Mouse (Mus musculus) inflammation-experienced regulatory T-cells, adult 6 months (primary cell): ENCODE measurements around the gene Mbd3. TPM values are rescaled to one million over a fixed set of nuclear protein-coding genes. Genes with fewer than 3 reads are reported as not detected.

ENCODE experiments used
- ATAC-seq: one replicate; pipeline ENCODE4 v1.8.0; 2017
- polyA plus RNA-seq, 3 experiments: library from polyadenylated mRNA; unstranded; fragments of 100-300 nt; shearing (Covaris generic); gene quantifications; one replicate each; pipeline ENCODE4 v1.2.1; 2017

The Mbd3 gene
- polyA plus RNA-seq, 3 experiments from 2014 or later, result 19.2 to 30.4 (median 25.9) TPM

DNA sequence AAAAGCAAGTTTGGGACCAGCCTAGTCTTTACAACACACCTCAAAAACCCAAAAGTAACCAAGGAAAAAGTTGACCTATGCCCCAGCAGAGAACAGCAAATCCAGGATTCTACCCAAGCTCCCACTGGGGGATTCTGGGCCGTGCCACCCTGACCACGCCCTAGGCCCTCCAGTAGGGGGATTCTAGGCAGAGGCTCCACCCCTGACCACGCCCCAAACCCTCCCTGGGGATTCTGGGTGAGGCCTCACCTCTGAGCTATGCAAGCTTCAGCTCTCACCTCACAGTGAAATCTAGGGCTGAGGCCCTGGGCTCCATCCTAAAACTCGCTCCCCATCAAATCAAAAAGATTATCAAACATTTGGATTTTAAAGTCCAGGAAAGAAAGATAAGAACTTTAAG, 24.2 kb upstream of the Mbd3 start:
- ATAC-seq, result no peak

GRCm38 (mm10) chr10:80421651-80422472, 22.5 kb upstream of the Mbd3 start:
- no peak for ATAC-seq

DNA sequence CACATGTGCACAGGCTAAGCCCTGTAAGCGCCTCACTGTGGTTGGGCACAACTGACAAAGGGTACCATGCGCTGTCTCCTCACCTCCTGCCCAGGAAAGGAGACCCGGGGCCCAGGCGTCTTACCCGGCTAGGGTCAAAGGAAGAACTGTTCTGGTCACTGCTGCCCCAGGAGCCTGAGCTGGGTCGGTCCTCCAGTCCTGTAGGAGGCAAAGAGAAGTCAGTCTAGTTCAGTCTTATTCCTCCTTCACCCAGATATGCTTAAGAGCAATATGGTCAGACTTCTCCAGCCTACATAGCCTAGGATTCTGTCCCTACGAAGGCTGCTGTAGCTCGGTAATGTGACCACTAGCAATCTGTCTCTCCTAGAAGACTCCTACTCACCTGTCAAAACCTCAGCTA, 21.9 kb upstream of the Mbd3 start:
- no peak for ATAC-seq

DNA sequence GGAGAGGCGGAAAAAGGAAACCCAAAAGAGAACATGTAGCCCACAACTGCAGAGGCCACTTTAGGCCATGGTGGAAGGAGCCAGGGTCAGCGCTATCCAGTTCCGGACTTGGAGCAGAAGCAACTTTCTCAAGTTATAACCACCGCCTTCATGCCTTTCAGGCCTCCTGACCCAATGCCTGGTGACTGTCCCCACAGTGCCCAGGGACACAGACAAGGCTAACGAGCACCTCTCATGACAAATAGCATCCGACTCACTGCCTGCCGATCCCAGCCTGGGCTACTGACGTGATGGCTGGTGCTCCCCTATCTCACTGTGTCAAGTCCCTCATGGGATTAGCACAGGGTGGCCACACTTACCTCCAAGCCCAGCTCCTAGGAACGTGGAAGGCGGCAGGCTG, 21.4 kb upstream of the Mbd3 start:
- no peak for ATAC-seq

- no peak for ATAC-seq
Observed at GRCm38 (mm10) chr10:80419419-80419818, 20.1 kb upstream of the Mbd3 start.

- no peak for ATAC-seq
Observed at GRCm38 (mm10) chr10:80418311-80418710, 19.0 kb upstream of the Mbd3 start.

GRCm38 (mm10) chr10:80417841-80418240, 18.5 kb upstream of the Mbd3 start:
- no peak for ATAC-seq

DNA sequence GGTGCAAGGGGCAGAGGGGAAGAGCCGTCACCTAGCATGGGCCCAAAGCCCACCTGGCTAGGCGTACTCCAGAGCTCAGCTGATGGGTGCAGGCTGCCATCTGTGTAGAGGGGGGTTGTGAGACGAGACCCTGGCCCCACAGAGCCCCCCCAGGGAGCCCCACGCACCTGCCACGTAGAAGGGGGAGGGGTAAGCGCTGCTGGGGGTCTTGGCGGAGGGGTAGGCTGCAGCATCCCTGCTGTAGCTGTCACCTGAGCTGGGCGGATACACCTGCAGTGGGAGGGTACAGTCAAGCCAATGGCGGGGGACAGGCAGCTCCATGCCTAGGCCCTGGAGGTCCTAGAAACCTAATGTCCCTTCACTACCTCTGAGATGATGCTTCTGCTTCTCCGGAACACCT, 18.0 kb upstream of the Mbd3 start:
- ATAC-seq, result no peak

DNA sequence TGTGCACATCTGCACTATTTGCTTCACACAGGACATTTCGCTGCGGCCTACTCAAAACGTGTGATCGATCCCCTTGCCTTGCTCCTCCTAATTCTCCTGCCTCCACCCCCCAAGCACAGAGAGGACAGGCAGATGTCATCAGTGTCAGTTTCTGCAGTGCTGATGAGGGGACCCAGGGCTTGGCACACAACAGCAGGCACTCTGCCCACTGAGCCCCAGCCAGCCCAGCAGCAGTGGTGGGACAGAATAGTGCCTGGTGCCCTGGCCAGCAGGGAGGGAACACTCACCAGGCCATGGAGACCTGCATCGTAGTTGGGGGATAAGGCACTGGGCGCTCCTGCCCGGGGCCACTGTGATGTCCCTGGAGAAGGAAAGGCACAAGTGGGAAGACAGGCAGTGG, 16.2 kb upstream of the Mbd3 start:
- no peak for ATAC-seq

DNA sequence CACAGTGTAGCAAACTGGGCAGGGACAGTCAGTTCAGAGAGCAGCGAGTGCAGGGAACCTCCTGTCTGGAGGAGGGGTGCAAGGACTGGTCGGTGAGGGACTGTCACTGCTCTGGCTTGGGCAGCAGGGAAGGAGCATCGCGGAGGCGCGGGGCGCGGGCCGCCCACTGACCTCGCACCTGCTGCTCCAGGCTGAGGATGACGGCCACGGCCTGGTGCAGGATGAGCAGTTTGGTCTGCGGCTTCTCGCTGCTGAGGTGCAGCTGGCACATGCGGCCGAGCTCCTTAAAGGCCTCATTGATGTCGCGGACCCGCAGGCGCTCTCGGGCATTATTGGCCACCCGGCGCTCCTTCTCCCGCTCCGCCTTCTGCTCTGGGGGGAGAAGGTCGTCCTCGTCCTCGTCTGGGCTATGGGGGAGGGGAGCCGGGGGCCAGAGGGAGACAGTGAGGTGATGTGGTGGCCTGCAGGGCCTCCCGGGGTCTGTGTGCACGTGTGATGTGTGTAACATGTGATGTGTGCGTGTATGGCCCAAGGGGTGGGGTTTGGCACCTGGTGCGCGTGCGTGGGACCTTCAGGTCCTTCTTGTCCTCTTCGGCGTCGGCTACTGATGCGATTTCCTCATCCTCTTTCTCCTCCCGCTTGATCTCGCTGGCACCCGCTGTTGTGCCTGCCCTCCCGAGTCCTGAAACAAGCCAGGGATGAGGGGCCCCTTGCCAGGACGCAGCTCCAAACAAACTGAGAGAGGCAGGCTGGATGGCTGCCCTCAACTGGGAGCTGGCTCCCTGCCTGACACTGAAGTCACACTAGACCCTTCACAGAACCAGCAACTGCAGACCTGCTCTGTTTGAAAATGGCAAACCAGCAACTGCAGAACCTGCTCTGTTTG, 13.5 kb upstream of the Mbd3 start:
- ATAC-seq, result no peak

DNA sequence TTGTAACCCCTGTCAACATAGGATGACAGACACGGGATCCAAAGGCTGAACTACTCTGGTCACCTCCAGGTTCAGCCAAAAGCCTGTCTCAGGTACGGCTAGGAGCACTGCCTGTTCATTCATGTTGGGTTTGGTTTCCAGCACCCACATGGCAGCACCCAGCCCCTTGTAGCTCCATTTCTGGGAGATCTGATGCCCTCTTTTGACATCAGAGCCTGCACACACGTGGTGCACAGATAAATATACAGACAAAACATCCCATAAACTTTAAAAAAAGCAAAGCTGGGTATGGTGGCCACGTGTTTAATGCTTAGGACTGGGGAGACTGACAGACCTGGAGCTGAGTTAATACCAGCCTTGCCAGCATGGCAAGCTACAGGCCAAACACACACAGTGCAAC, 8.6 kb upstream of the Mbd3 start:
- no peak for ATAC-seq

DNA sequence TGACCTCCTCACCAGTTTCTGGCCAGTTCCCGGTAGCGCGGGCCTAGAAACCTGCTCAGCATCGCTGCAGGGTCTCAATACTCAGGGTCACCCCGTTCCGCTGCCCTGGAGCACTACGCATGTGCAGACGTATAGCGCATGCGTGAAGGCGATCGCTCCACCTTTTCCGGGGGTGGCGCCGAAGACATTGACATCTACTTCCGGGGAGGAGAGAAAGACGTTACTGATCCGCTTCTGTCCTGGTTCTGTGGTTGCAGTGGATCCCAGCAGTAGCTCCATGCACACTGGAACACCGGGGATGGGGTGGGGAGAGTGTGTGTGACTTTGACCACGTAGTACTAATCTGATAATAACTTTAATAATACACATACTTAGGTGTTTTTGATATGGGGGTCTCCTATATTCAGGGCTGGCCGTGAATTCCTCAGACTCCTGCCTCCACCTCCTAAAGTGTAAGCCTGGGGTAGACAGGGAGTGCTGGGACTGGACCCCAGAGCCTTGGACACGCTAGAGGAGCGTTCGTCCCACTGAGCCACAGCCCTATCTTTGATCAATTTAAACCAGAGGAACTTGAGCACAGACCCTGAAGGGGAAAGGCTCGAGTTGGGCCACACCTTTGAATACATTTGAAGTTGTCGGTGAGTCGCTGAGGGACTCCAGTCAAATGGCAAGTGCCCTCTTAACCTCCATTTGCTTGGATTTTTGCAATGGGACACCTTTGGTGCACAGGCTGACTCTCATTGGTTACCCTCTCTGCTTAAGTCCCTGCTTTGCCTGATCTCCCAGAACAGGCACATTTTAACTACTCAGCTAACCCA, 7.5 kb upstream of the Mbd3 start, which contains the start of gene Uqcr11:
Uqcr11 (minus strand) TSS at position 147 of the 818 bp plus-strand sequence.
- ATAC-seq, result peak; percentile 88

- no peak for ATAC-seq
Observed at GRCm38 (mm10) chr10:80405481-80406173, 6.3 kb upstream of the Mbd3 start.

DNA sequence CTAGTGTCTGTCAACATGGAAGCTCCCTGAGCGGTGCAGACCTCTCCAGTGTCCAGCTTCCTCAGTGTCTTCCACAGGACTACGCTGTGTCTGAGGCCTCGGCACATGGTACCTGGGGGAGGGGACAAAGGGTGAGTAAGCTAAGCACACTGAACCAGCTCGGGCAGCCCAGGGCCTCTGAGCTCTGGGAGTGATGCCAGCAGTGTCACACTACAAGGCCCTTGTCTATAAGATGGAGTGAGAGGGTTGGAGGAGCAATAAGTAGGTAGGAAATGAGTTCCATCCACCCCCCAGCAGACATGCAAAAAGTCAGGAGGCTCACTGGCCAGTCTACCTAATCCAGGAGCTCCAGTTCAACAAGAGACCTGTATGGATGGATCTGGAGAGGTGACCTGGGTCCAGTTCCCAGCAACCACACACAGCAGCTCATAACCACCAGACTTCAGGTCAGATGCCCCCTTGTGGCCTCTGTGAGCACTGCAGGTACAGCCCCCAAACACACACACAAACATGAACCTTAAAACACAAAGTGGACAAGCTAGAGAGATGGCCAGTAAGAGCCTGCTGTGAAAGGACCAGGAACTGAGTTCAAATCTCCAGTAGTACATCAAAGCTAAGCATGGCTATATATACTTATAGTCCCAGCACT, 3.8 kb upstream of the Mbd3 start:
- no peak for ATAC-seq

DNA sequence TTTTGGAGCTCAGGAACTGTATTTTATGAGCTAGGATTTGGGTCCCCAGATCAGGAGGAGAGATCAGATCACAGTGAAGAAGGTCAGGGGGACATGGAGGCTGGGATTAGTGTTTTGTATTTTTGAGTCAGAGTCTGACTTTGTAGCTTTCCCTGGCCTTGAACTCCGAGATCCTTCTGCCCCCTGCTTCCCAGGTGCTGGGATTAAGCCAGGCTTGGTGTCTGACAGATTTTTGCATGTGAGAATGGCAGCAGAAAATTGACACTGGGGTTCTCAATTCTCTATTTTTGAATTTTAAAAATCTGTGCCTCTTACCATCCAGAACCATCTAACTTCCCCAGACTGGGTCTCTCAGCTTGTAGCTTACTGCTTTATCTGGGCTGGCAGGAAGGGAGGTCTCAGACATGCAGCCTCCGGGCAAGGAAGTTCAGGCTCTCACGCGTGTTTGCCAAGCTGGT, 1.4 kb upstream of the Mbd3 start:
- ATAC-seq, result no peak

DNA sequence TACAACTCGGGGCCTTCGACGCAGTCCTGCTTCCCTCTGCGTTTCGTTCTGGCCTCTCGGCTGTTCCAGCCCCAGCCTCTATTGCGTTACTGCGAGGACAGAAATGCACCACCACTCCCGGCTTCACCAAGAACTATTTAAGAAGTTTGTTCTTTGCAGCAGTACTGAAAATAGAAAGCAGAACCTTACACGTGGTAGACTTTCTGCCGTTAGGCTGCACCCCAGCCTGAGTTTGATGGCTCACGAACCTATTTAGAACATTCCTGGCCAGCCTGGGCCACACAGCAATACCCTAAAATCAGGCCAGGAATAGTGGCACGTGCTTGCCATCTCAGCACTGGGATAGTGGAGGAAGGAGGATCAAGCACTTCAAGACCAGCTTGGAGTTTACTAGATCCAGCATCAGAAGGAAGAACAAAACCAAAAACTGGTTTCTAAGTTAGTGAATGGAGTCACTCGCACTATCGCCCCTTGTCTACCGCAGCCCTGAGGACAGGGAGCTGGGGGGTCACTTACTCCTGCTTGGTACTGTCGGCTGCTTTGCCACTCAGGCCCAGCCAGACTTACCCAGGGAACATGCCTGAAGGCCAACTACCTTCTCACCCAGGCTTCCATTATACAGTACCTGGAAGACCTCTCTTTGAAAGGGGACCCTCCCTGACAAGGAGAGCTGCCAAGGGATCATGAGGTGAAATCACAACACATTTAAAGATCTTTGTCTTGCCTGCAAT, 788 bp upstream of the Mbd3 start:
- ATAC-seq, result peak; percentile 1

GRCm38 (mm10) chr10:80398719-80399190, 595 bp downstream of the Mbd3 start:
- ATAC-seq, result peak; percentile 33

DNA sequence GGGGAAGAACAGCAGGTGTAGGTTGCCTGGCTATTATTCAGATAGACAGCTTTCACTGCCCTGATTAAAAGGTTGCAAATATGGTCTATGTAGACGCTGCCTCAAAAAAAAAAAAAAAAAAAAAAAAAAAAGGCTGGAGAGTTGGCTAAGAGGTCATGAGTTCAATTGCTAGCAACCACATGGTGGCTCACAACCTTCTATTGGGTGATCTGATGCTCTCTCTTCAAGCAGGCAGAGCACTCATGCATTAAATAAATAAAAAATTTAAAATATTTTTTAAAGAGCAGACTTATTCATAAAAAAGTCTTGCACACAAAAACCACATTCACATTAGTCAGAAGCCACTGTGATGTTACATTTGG, 1.2 kb downstream of the Mbd3 start:
- no peak for ATAC-seq

- ATAC-seq, result no peak
Observed at GRCm38 (mm10) chr10:80397524-80398173, 1.7 kb downstream of the Mbd3 start.
